Mouse (Mus musculus) right cerebral cortex, postnatal 36 days (tissue): Measurements from ENCODE around the gene Platr17.

Experiments
- DNase-seq, 2 experiments: peaks; one replicate each; pipeline ENCODE4 v3.0.0; 2022; ENCODE audit warnings: low spot score in 2 of 2, mixed read lengths in 1 of 2

Platr17 gene

GRCm38 (mm10) chr17:33919351-33920281 lies 14.7 kb downstream of the Platr17 start:
- DNase-seq = no peak

GRCm38 (mm10) chr17:33920282-33921097 lies 15.6 kb downstream of the Platr17 start:
- DNase-seq = peak; percentile 63 to 65

GRCm38 (mm10) chr17:33921361-33921760 lies 16.4 kb downstream of the Platr17 start:
- DNase-seq = no peak

GRCm38 (mm10) chr17:33924577-33925283 lies 19.8 kb downstream of the Platr17 start:
- no peak for DNase-seq

- DNase-seq = no peak
These were observed 20.6 kb downstream of the Platr17 start for GRCm38 (mm10) chr17:33925406-33926116.

- DNase-seq = no peak
These were observed 21.4 kb downstream of the Platr17 start for GRCm38 (mm10) chr17:33926207-33926932.

- no peak for DNase-seq
These were observed 23.5 kb downstream of the Platr17 start for GRCm38 (mm10) chr17:33928251-33928947.

GRCm38 (mm10) chr17:33929371-33930279 lies 24.7 kb downstream of the Platr17 start, which contains the start of gene Rgl2:
TSS of gene Rgl2 (plus strand) at chr17:33929543.
- DNase-seq = peak; percentile 81 to 88

GRCm38 (mm10) chr17:33930280-33931158 lies 25.6 kb downstream of the Platr17 start:
- DNase-seq = peak; percentile 51 to 65

- DNase-seq = no peak
These were observed 26.4 kb downstream of the Platr17 start for GRCm38 (mm10) chr17:33931159-33931866.

GRCm38 (mm10) chr17:33931947-33932346 lies 27.0 kb downstream of the Platr17 start:
- DNase-seq = no peak

- DNase-seq = no peak
These were observed 27.5 kb downstream of the Platr17 start for GRCm38 (mm10) chr17:33932448-33932847.

- DNase-seq = no peak
These were observed 28.0 kb downstream of the Platr17 start for GRCm38 (mm10) chr17:33932970-33933369.

GRCm38 (mm10) chr17:33935422-33936055 lies 30.6 kb downstream of the Platr17 start:
- DNase-seq = no peak

- DNase-seq = no peak
These were observed 32.1 kb downstream of the Platr17 start for GRCm38 (mm10) chr17:33936993-33937392.

- no peak for DNase-seq
These were observed 33.8 kb downstream of the Platr17 start for GRCm38 (mm10) chr17:33938783-33939182.
